Mouse (Mus musculus) liver, postnatal 0 days (tissue): ENCODE results near the gene Csf1. TPM values are rescaled to one million over a fixed set of nuclear protein-coding genes. Genes with fewer than 3 reads are reported as not detected.

ENCODE experiments used
- ATAC-seq: fragments of 200-750 bp; cut with Nextera tagmentation; 2 replicates; pipeline ENCODE4 v1.8.0; 2017; ENCODE audit warnings: mild to moderate bottlenecking, moderate library complexity
- DNase-seq: peaks from one replicate; pipeline ENCODE4 v3.0.0-alpha.2; 2016
- H3K27ac ChIP-seq: fragments of 300-500 bp; sonication (generic); 2 replicates; pipeline ENCODE4 v1.5.1; 2014; ENCODE audit warnings: antibody characterized with exemption, moderate library complexity, mild to moderate bottlenecking, low read depth
- H3K27me3 ChIP-seq: fragments of 300-500 bp; sonication (generic); 2 replicates; pipeline ENCODE4 v1.6.1; 2014; ENCODE audit warnings: low read length, control low read depth, mixed read lengths; ENCODE audit not compliant: insufficient read depth
- H3K36me3 ChIP-seq: fragments of 300-500 bp; sonication (generic); replicated peaks from 2 replicates; pipeline ENCODE4 v1.6.1; 2014; ENCODE audit warnings: mild to moderate bottlenecking, control low read depth, low read length, moderate library complexity, mixed read lengths; ENCODE audit not compliant: insufficient read depth
- H3K4me1 ChIP-seq: fragments of 300-500 bp; sonication (generic); 2 replicates; pipeline ENCODE4 v1.6.1; 2014; ENCODE audit warnings: antibody characterized with exemption, mild to moderate bottlenecking, control low read depth; ENCODE audit not compliant: insufficient read depth
- H3K4me2 ChIP-seq: fragments of 300-500 bp; sonication (generic); 2 replicates; pipeline ENCODE4 v1.6.1; 2014; ENCODE audit warnings: low read depth, mild to moderate bottlenecking, low read length, moderate library complexity, mixed read lengths
- H3K4me3 ChIP-seq: fragments of 300-500 bp; sonication (generic); 2 replicates; pipeline ENCODE4 v1.5.1; 2014; ENCODE audit warnings: low read depth, low read length
- H3K9ac ChIP-seq: fragments of 300-500 bp; sonication (generic); replicated peaks from 2 replicates; pipeline ENCODE4 v1.6.1; 2014; ENCODE audit warnings: mild to moderate bottlenecking, moderate library complexity
- H3K9me3 ChIP-seq: fragments of 300-500 bp; sonication (generic); 2 replicates; pipeline ENCODE4 v1.6.1; 2016; ENCODE audit warnings: mild to moderate bottlenecking, control low read depth, low read length, mixed read lengths
- CTCF ChIP-seq: sonication (generic); IDR thresholded peaks from 2 replicates; pipeline ENCODE4 v1.5.1; 2016; ENCODE audit warnings: antibody characterized with exemption, low read depth
- EP300 ChIP-seq: IDR thresholded peaks from 2 replicates; pipeline ENCODE4 v1.6.1; 2016; ENCODE audit warnings: antibody characterized with exemption, low read depth, mild to moderate bottlenecking
- WGBS: fragments of 180-500 bp; shearing (Covaris S2); extraction: QIAGEN DNeasy Blood & Tissue Kit; methylation state at CpG from one replicate; pipeline ENCODE4 v1.1.7; 2014; ENCODE audit not compliant: insufficient replicate concordance; 5-methylcytosine and 5-hydroxymethylcytosine counted together
- polyA plus RNA-seq: library from polyadenylated mRNA; unstranded; fragments of >200 nt; fragmentation: Nextera tagmentation; extraction: Ambion mirVana; gene quantifications from 2 replicates; pipeline ENCODE4 v1.2.1, GENCODE M21; 2015

Gene Csf1
- polyA plus RNA-seq, 1 experiment from 2014 or later: 7.2 TPM

- Histone ChIP-seq H3K4me1 (peaks cover 17% of the 10 kb centered on the region), H3K9me3 (no peaks in the 10 kb centered on the region), H3K27ac (no peak overlapping the region), H3K4me2 (no peak overlapping the region), H3K4me3 (no peak overlapping the region), H3K27me3 (0 out of 2 replicates have a peak, but pooled peaks cover 4% of the 10 kb centered on the region), H3K36me3 (peaks cover 23% of the 10 kb centered on the region), H3K9ac (no peak overlapping the region)
- no peak for DNase-seq
- WGBS: 55% methylated on average over 2 of the region's 2 CpGs
- no peak for TF ChIP-seq EP300
- ATAC-seq: no peak
Measured at GRCm38 (mm10) chr3:107756481-107756866, 3.8 kb downstream of the Csf1 start.

- H3K4me3 ChIP-seq: no peak overlapping the region
- TF ChIP-seq CTCF (no peak), EP300 (no peak)
- ATAC-seq (no peak), DNase-seq (no peak)
- H3K9ac ChIP-seq: no peak overlapping the region
- H3K27ac ChIP-seq: no peak overlapping the region
- 69% methylated on average over 5 of the region's 5 CpGs for WGBS
- peaks cover 17% of the 10 kb centered on the region for H3K4me1 ChIP-seq
- no peaks in the 10 kb centered on the region for H3K9me3 ChIP-seq
- H3K27me3 ChIP-seq: 0 out of 2 replicates have a peak, but pooled peaks cover under 1% of the 10 kb centered on the region
- peaks cover 25% of the 10 kb centered on the region for H3K36me3 ChIP-seq
- H3K4me2 ChIP-seq: no peak overlapping the region
Measured at GRCm38 (mm10) chr3:107755702-107756480, 4.4 kb downstream of the Csf1 start.

- Histone ChIP-seq H3K27me3 (no peaks in the 10 kb centered on the region), H3K9ac (no peak overlapping the region), H3K4me3 (no peak overlapping the region), H3K4me1 (peaks cover 13% of the 10 kb centered on the region), H3K4me2 (no peak overlapping the region), H3K27ac (no peak overlapping the region), H3K9me3 (no peaks in the 10 kb centered on the region), H3K36me3 (peaks cover 33% of the 10 kb centered on the region)
- WGBS: 44% methylated on average over 3 of the region's 3 CpGs
- TF ChIP-seq CTCF (peak; percentile 84), EP300 (no peak)
- ATAC-seq (no peak), DNase-seq (peak; percentile 55)
Measured at GRCm38 (mm10) chr3:107754632-107755031, 5.6 kb downstream of the Csf1 start.

- Histone ChIP-seq H3K4me3 (no peak overlapping the region), H3K9me3 (no peaks in the 10 kb centered on the region), H3K27ac (no peak overlapping the region), H3K4me1 (no peaks in the 10 kb centered on the region), H3K9ac (no peak overlapping the region), H3K4me2 (no peak overlapping the region), H3K27me3 (no peaks in the 10 kb centered on the region), H3K36me3 (peaks cover 46% of the 10 kb centered on the region)
- no peak for ATAC-seq
- WGBS: 68% methylated on average over 3 of the region's 3 CpGs
- no peak for TF ChIP-seq CTCF
- TF ChIP-seq EP300: no peak
- no peak for DNase-seq
Measured at GRCm38 (mm10) chr3:107751607-107752006, 8.7 kb downstream of the Csf1 start.

GRCm38 (mm10) chr3:107750775-107751540 is 9.3 kb downstream of the Csf1 start:
- no peak overlapping the region for H3K27ac ChIP-seq
- H3K4me2 ChIP-seq: no peak overlapping the region
- no peak for DNase-seq
- no peak overlapping the region for H3K4me3 ChIP-seq
- H3K9ac ChIP-seq: no peak overlapping the region
- no peak for ATAC-seq
- 56% methylated on average over 9 of the region's 9 CpGs for WGBS
- no peaks in the 10 kb centered on the region for H3K4me1 ChIP-seq
- H3K36me3 ChIP-seq: peaks cover 46% of the 10 kb centered on the region
- no peaks in the 10 kb centered on the region for H3K27me3 ChIP-seq
- TF ChIP-seq EP300: no peak
- no peaks in the 10 kb centered on the region for H3K9me3 ChIP-seq

GRCm38 (mm10) chr3:107749446-107749845 is 10.8 kb downstream of the Csf1 start:
- TF ChIP-seq CTCF (no peak), EP300 (no peak)
- DNase-seq: no peak
- no peaks in the 10 kb centered on the region for H3K4me1 ChIP-seq
- H3K9ac ChIP-seq: no peak overlapping the region
- H3K36me3 ChIP-seq: peaks cover 44% of the 10 kb centered on the region
- ATAC-seq: no peak
- H3K9me3 ChIP-seq: no peaks in the 10 kb centered on the region
- no peaks in the 10 kb centered on the region for H3K27me3 ChIP-seq
- H3K27ac ChIP-seq: no peak overlapping the region
- no peak overlapping the region for H3K4me3 ChIP-seq
- 78% methylated on average over 4 of the region's 4 CpGs for WGBS
- no peak overlapping the region for H3K4me2 ChIP-seq
